Mouse (Mus musculus) skeletal muscle tissue, adult 2 months (tissue): ENCODE results near the gene Gm49388.

Experiments
- DNase-seq: peaks from one replicate; pipeline ENCODE4 v3.0.0-alpha.2; 2012; ENCODE audit warnings: low read depth, low spot score

Gene Gm49388

DNA sequence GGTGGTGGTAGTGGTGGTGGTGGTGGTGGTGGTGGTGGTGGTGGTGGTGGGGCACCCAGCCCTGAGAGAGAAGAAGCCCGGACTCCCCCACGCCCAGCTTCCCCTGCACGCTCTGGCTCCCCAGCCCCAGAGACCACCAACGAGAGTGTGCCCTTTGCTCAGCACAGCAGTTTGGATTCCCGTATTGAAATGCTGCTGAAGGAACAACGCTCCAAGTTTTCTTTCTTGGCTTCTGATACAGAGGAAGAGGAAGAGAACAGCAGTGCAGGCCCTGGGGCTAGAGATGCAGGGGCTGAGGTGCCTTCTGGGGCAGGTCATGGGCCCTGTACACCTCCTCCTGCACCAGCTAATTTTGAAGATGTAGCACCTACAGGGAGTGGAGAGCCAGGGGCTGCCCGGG is at the start of gene Gm49388:
Gene Gm49388, plus strand, starts transcription at position 301 of the 400 bp plus-strand sequence.
- DNase-seq = no peak

GRCm38 (mm10) chr7:127744366-127745045 is 40.9 kb upstream of the Gm49388 start, which contains the start of gene Fbxl19:
Gene Fbxl19, plus strand, starts transcription at chr7:127744543.
- DNase-seq = no peak

DNA sequence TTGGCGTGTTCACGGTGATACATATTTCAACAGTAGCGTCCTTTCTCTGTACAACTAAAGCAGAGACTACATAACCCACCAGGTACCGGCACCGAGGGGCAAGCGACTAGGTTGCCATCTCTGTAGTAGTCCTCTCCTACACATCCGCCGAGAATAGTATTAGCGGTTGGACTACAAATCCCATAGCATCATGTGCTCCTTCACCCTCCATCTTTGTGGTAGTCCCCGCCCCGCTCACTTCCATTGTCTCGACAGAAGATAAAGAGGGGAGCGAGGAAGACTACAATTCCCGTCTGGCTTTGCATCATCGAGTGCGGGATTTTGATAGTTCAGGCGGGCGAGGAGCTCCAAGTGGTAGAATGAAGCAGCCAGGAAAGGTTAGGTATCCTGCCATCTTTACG is 40.2 kb upstream of the Gm49388 start:
- peak; percentile 92 for DNase-seq

DNA sequence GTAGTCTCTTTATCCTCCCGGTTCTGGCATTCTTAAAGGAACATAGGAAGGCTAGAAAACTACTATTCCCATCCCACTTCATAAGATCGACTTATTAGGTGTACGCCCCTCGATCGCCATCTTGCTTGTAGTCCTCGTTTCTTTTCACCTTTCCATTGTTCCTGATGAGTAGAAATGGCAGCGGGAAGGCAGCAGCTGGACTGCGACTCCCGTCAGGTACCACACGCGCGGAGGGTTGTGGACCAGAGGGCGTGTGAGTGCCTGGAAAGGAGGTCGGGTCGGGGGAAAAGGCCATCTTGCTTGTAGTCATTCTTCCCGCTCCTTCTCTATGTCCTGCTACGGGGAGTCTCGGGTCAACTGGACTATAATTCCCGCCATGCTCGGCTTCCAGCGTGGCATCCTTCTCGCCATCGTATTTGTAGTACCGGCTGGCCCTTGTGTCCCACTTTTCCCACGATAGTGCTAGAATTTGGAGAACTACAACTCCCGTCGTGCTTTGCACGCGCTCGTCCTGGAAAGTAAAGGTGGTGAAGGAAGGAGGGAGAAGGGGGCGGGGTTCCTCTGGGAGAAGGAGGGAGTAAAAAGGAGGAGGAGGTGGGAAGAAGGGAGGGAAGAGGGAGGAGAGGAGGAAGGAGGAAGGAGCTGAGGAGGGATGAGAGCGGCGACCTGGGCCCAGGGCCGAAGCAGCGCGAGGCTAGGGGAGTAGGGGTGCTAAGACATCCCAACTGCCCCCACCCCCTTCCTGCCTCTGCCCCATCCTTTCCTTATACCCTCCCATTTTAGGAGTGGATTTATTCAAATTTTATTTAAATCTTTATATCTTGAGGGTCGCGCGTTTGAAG is 39.5 kb upstream of the Gm49388 start:
- peak; percentile 97 for DNase-seq

- DNase-seq = no peak
These were observed 38.6 kb upstream of the Gm49388 start for GRCm38 (mm10) chr7:127746494-127747491.

DNA sequence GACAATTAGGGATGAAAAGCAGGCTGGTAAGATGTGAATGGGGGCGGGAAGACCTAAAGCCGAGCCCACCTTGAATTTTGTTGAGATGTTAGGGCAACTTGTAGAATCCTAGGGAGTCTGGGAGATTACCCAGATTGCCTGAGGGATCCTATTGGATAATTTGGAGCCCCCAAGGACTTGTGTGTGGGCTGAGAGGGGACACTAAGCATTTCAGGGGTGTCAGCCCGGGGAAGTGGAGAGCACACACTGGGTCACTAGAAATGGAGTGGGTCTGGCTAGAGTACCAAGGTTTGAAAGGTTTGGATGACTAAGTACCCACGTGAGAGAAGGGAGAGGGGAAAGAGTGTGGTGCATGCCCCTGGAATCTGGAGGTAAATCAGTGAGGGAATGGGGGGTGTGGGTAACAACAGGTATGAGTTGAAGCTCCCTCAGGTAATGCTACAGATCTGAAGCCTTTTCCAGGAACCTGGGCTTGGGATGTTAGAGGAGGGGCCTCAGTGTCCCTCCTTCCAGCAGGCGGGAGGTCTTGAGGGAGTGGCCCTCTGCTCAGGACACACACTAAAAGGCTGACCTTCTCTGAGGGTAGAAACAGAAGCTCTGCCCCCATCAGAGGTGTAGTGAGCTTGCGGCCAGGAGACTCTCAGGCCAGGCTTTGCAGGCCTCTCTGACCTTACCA is 37.7 kb upstream of the Gm49388 start:
- no peak for DNase-seq

DNA sequence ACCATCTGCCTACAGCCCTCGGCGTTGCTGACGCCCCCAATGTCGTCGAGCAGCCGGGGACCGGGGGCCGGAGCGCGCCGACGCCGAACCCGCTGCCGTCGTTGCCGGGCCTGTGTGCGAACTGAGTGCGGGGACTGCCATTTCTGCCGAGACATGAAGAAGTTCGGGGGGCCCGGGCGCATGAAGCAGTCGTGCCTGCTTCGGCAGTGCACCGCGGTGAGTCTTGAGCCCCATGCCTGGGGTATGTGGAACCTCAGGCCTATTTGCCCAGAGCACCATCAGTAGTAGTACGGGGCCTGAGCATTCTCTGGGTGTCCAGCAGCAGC is 37.2 kb upstream of the Gm49388 start:
- DNase-seq = no peak

GRCm38 (mm10) chr7:127750131-127751127 is 35.0 kb upstream of the Gm49388 start:
- DNase-seq = no peak

DNA sequence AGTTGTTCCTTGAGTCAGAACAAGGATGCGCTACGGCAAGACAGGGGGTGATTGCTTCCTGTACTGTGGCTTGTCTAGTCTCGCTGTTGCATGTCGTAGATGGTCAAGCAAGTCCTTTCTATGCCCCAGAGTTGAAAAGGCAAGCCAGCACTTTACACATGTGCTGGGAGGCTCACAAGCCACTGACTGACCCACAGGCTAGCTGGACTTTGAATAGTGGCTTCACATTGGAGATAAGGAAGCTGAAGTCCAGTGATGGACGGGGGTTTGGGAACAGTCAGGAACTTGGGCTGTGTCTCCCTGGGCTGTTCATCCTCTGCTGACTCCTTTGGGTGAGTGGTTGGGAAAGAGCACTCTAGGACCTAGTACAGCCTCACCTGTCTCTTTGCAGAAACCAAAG is 33.8 kb upstream of the Gm49388 start:
- DNase-seq = no peak

DNA sequence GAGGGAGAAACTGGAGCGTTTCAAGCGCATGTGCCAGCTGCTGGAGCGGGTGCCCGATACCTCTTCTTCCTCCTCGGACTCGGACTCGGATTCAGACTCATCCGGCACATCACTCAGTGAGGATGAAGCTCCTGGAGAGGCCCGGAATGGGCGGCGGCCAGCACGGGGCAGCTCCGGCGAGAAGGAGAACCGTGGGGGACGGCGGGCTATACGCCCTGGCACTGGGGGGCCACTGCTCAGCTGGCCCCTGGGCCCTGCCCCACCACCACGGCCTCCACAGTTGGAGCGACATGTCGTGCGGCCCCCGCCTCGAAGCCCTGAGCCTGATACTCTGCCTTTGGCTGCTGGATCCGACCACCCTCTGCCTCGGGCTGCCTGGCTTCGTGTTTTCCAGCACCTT is 33.3 kb upstream of the Gm49388 start:
- DNase-seq = no peak

GRCm38 (mm10) chr7:127753158-127753557 is 32.2 kb upstream of the Gm49388 start:
- DNase-seq = no peak

- DNase-seq = no peak
These were observed 31.7 kb upstream of the Gm49388 start for GRCm38 (mm10) chr7:127753741-127754140.

- DNase-seq = no peak
These were observed 25.7 kb upstream of the Gm49388 start for GRCm38 (mm10) chr7:127759716-127760115.

GRCm38 (mm10) chr7:127760478-127760877 is 24.9 kb upstream of the Gm49388 start:
- DNase-seq = no peak

DNA sequence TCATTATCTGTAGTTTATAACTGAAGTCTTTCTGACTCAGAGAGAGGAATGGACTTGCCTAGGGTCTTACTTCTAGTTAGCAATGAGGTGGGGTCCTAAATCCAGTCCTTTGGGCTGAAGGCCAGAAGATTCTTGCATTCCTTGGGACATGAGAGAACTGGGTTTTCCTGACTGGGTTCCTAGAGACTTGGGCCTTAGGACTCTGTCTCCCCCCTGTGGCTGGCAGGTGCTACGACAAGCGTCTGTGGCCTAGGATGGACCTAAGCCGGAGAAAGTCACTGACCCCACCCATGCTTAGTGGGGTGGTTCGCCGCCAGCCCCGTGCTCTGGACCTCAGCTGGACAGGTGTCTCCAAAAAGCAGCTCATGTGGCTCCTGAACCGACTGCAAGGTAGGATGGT is 24.4 kb upstream of the Gm49388 start:
- DNase-seq = no peak

GRCm38 (mm10) chr7:127763642-127764041 is 21.8 kb upstream of the Gm49388 start:
- no peak for DNase-seq

GRCm38 (mm10) chr7:127765756-127766155 is 19.7 kb upstream of the Gm49388 start:
- DNase-seq = no peak

GRCm38 (mm10) chr7:127766851-127767609 is 18.4 kb upstream of the Gm49388 start:
- no peak for DNase-seq

DNA sequence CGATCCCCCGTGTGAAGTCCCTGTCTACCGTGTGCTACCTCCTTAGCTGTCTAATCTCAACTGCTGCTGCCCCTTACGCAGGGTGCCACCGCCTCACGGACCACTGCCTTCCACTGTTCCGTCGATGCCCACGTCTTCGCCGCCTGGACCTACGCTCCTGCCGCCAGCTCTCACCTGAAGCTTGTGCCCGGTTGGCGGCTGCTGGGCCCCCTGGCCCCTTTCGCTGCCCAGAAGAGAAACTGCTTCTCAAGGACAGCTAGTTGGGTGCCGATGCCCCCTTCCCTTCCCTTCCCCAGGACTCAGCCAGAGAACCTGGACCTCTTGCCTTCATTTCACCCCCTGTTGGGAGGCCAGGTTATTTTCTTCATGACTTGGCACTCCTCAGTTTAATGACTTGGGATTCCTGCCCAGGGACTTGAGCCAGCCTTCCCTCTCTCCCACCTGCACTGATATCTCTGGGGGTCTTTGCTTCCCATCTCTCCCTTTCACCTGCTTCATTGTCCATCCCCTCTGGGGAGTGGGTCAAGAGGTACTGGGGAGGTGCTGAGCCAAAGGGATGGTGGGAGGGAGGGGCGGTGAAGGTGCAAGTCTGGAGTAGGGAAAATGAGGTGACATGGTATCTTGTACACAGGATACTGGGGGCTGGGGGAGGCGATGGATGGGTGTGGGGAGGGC is 17.6 kb upstream of the Gm49388 start:
- no peak for DNase-seq
